Mouse (Mus musculus): ENCODE data around the gene Krt39. TPM values are rescaled to one million over a fixed set of nuclear protein-coding genes. Genes with fewer than 3 reads are reported as not detected.

The Krt39 gene
- total RNA-seq, 1 experiment from 2014 or later = not detected

GRCm38 (mm10) chr11:99474981-99475380 lies 46.2 kb downstream of the Krt39 start:
- ATAC-seq (replicated peaks; ENCODE audit: insufficient number of reproducible peaks, low FRiP score, low TSS enrichment, poor library complexity, severe bottlenecking) = no peak

GRCm38 (mm10) chr11:99473433-99473832 lies 47.7 kb downstream of the Krt39 start:
- no peak for ATAC-seq (replicated peaks; ENCODE audit: insufficient number of reproducible peaks, low FRiP score, low TSS enrichment, poor library complexity, severe bottlenecking)

GRCm38 (mm10) chr11:99472405-99472804 lies 48.7 kb downstream of the Krt39 start:
- no peak for ATAC-seq (replicated peaks; ENCODE audit: insufficient number of reproducible peaks, low FRiP score, low TSS enrichment, poor library complexity, severe bottlenecking)

GRCm38 (mm10) chr11:99471946-99472345 lies 49.2 kb downstream of the Krt39 start:
- no peak for ATAC-seq (replicated peaks; ENCODE audit: insufficient number of reproducible peaks, low FRiP score, low TSS enrichment, poor library complexity, severe bottlenecking)

GRCm38 (mm10) chr11:99469228-99469627 lies 51.9 kb downstream of the Krt39 start:
- ATAC-seq (replicated peaks; ENCODE audit: insufficient number of reproducible peaks, low FRiP score, low TSS enrichment, poor library complexity, severe bottlenecking) = no peak

GRCm38 (mm10) chr11:99468566-99468965 lies 52.6 kb downstream of the Krt39 start:
- ATAC-seq (replicated peaks; ENCODE audit: insufficient number of reproducible peaks, low FRiP score, low TSS enrichment, poor library complexity, severe bottlenecking) = no peak

- ATAC-seq (replicated peaks; ENCODE audit: insufficient number of reproducible peaks, low FRiP score, low TSS enrichment, poor library complexity, severe bottlenecking) = no peak
Observed at GRCm38 (mm10) chr11:99466316-99466715, 54.8 kb downstream of the Krt39 start.

- no peak for ATAC-seq (replicated peaks; ENCODE audit: insufficient number of reproducible peaks, low FRiP score, low TSS enrichment, poor library complexity, severe bottlenecking)
Observed at GRCm38 (mm10) chr11:99464836-99465235, 56.3 kb downstream of the Krt39 start.

Other genes with a start within 250 kb of the Krt39 start
- not detected in 3 replicates for gene Krt24, start 236.1 kb downstream of the Krt39 start, total RNA-seq (2017)
- gene Krt25, start 198.4 kb downstream of the Krt39 start, total RNA-seq (2017) = not detected in 3 replicates
- not detected in 3 replicates for gene Krt26, start 183.4 kb downstream of the Krt39 start, total RNA-seq (2017)
- not detected in 3 replicates for gene Krt27, start 170.2 kb downstream of the Krt39 start, total RNA-seq (2017)
- gene Krt28, start 146.4 kb downstream of the Krt39 start, total RNA-seq (2017) = not detected in 3 replicates
- gene Krt10, start 132.0 kb downstream of the Krt39 start, total RNA-seq (2017) = 0.29 to 3.1 TPM (median 1.6 TPM) in 3 replicates
- not detected in 3 replicates for gene Krt12, start 99.1 kb downstream of the Krt39 start, total RNA-seq (2017)
- not detected in 3 replicates for gene Krt20, start 83.2 kb downstream of the Krt39 start, total RNA-seq (2017)
- gene Krt23, start 28.2 kb downstream of the Krt39 start, total RNA-seq (2017) = not detected in 3 replicates
- gene Krt40, start 21.8 kb upstream of the Krt39 start, total RNA-seq (2017) = not detected in 3 replicates
- gene Krtap3-3, start 29.5 kb upstream of the Krt39 start, total RNA-seq (2017) = not detected in 3 replicates
- not detected in 3 replicates for gene Krtap3-2, start 35.5 kb upstream of the Krt39 start, total RNA-seq (2017)
- gene Gm11939, start 38.1 kb upstream of the Krt39 start, total RNA-seq (2017) = not detected in 3 replicates
- not detected in 3 replicates for gene Krtap3-1, start 45.3 kb upstream of the Krt39 start, total RNA-seq (2017)
- gene Krtap1-5, start 59.7 kb upstream of the Krt39 start, total RNA-seq (2017) = not detected in 3 replicates
- not detected in 3 replicates for gene Krtap1-4, start 62.3 kb upstream of the Krt39 start, total RNA-seq (2017)
- gene Krtap1-3, start 70.0 kb upstream of the Krt39 start, total RNA-seq (2017) = not detected in 3 replicates
- not detected in 3 replicates for gene Krtap9-3, start 76.8 kb upstream of the Krt39 start, total RNA-seq (2017)
- gene Gm11938, start 82.0 kb upstream of the Krt39 start, total RNA-seq (2017) = not detected in 3 replicates
- not detected in 3 replicates for gene Gm11937, start 88.9 kb upstream of the Krt39 start, total RNA-seq (2017)
- gene Krtap2-4, start 93.5 kb upstream of the Krt39 start, total RNA-seq (2017) = not detected in 3 replicates
- not detected in 3 replicates for gene Gm11562, start 99.1 kb upstream of the Krt39 start, total RNA-seq (2017)
- not detected in 3 replicates for gene Krtap4-1, start 106.9 kb upstream of the Krt39 start, total RNA-seq (2017)
- not detected in 3 replicates for gene Krtap4-2, start 113.7 kb upstream of the Krt39 start, total RNA-seq (2017)
- gene Krtap4-7, start 122.8 kb upstream of the Krt39 start, total RNA-seq (2017) = not detected in 3 replicates
- not detected in 3 replicates for gene Gm11555, start 128.9 kb upstream of the Krt39 start, total RNA-seq (2017)
- gene Gm11563, start 137.6 kb upstream of the Krt39 start, total RNA-seq (2017) = not detected in 3 replicates
- not detected in 3 replicates for gene Krtap4-6, start 144.6 kb upstream of the Krt39 start, total RNA-seq (2017)
- not detected in 3 replicates for gene Gm14190, start 169.4 kb upstream of the Krt39 start, total RNA-seq (2017)
- gene Gm14180, start 213.0 kb upstream of the Krt39 start, total RNA-seq (2017) = not detected in 3 replicates

Data from monocyte, adult 5-6 weeks (primary cell).